Mouse (Mus musculus): ENCODE data around the gene Adtrp. TPM values are rescaled to one million over a fixed set of nuclear protein-coding genes. Genes with fewer than 3 reads are reported as not detected.

The Adtrp gene
- polyA plus RNA-seq, 1 experiment: 76.9 TPM

GRCm38 (mm10) chr13:41833614-41834139 is 13.8 kb downstream of the Adtrp start:
- TF ChIP-seq CTCF (IDR thresholded peaks at IDR 0.05; ENCODE audit: extremely low read depth, insufficient read length, insufficient replicate concordance, low read depth, low read length) (no peak), POLR2A (IDR thresholded peaks at IDR 0.05; ENCODE audit: low read depth, low read length) (no peak)
- no peaks in the 10 kb centered on the region for H3K27me3 ChIP-seq (ENCODE audit: control insufficient read depth, insufficient read depth, low read length)
- H3K27ac ChIP-seq (ENCODE audit: insufficient read depth, low read depth, low read length): peak overlapping the region; percentile 25
- H3K4me1 ChIP-seq (ENCODE audit: control insufficient read depth, insufficient read depth, insufficient read length, low read length): peaks cover 8% of the 10 kb centered on the region; the same call in 1 of the 2 replicates
- no peak overlapping the region for H3K4me3 ChIP-seq (ENCODE audit: low read depth, low read length)
- WGBS: 34% methylated on average over 8 of the region's 8 CpGs
- H3K36me3 ChIP-seq (ENCODE audit: control insufficient read depth, insufficient read depth, low read length): no peaks in the 10 kb centered on the region

- Histone ChIP-seq H3K4me1 (ENCODE audit: control insufficient read depth, insufficient read depth, insufficient read length, low read length) (peaks cover 21% of the 10 kb centered on the region; the same call in 1 of the 2 replicates), H3K36me3 (ENCODE audit: control insufficient read depth, insufficient read depth, low read length) (no peaks in the 10 kb centered on the region), H3K27ac (ENCODE audit: insufficient read depth, low read depth, low read length) (peak overlapping the region; percentile 99), H3K4me3 (ENCODE audit: low read depth, low read length) (peak overlapping the region; percentile 60), H3K27me3 (ENCODE audit: control insufficient read depth, insufficient read depth, low read length) (no peaks in the 10 kb centered on the region)
- WGBS: 20% methylated on average over 8 of the region's 8 CpGs
- TF ChIP-seq POLR2A (IDR thresholded peaks at IDR 0.05; ENCODE audit: low read depth, low read length) (peak; percentile 53; the same call in 1 of the 2 replicates), CTCF (IDR thresholded peaks at IDR 0.05; ENCODE audit: extremely low read depth, insufficient read length, insufficient replicate concordance, low read depth, low read length) (no peak)
Observed at GRCm38 (mm10) chr13:41828296-41828754, 19.2 kb downstream of the Adtrp start.

- H3K4me1 ChIP-seq (ENCODE audit: control insufficient read depth, insufficient read depth, insufficient read length, low read length): peaks cover 21% of the 10 kb centered on the region; the same call in 1 of the 2 replicates
- H3K27ac ChIP-seq (ENCODE audit: insufficient read depth, low read depth, low read length): peak overlapping the region; percentile 99
- WGBS: 30% methylated on average over 5 of the region's 5 CpGs
- H3K4me3 ChIP-seq (ENCODE audit: low read depth, low read length): peak overlapping the region; percentile 29; the same call in 1 of the 2 replicates
- H3K27me3 ChIP-seq (ENCODE audit: control insufficient read depth, insufficient read depth, low read length): no peaks in the 10 kb centered on the region
- TF ChIP-seq POLR2A (IDR thresholded peaks at IDR 0.05; ENCODE audit: low read depth, low read length) (no peak), CTCF (IDR thresholded peaks at IDR 0.05; ENCODE audit: extremely low read depth, insufficient read length, insufficient replicate concordance, low read depth, low read length) (no peak)
- no peaks in the 10 kb centered on the region for H3K36me3 ChIP-seq (ENCODE audit: control insufficient read depth, insufficient read depth, low read length)
Observed at GRCm38 (mm10) chr13:41827581-41827980, 19.9 kb downstream of the Adtrp start.

- H3K36me3 ChIP-seq (ENCODE audit: control insufficient read depth, insufficient read depth, low read length): no peaks in the 10 kb centered on the region
- no peak for TF ChIP-seq CTCF (IDR thresholded peaks at IDR 0.05; ENCODE audit: extremely low read depth, insufficient read length, insufficient replicate concordance, low read depth, low read length)
- WGBS: 23% methylated on average over 11 of the region's 11 CpGs
- H3K27me3 ChIP-seq (ENCODE audit: control insufficient read depth, insufficient read depth, low read length): no peaks in the 10 kb centered on the region
- peak overlapping the region; percentile 19; the same call in 1 of the 2 replicates for H3K27ac ChIP-seq (ENCODE audit: insufficient read depth, low read depth, low read length)
- peaks cover 19% of the 10 kb centered on the region; the same call in 1 of the 2 replicates for H3K4me1 ChIP-seq (ENCODE audit: control insufficient read depth, insufficient read depth, insufficient read length, low read length)
- H3K4me3 ChIP-seq (ENCODE audit: low read depth, low read length): no peak overlapping the region
Observed at GRCm38 (mm10) chr13:41825379-41825966, 22.0 kb downstream of the Adtrp start.

GRCm38 (mm10) chr13:41823077-41823476 is 24.4 kb downstream of the Adtrp start:
- TF ChIP-seq CTCF (IDR thresholded peaks at IDR 0.05; ENCODE audit: extremely low read depth, insufficient read length, insufficient replicate concordance, low read depth, low read length): no peak
- Histone ChIP-seq H3K27ac (ENCODE audit: insufficient read depth, low read depth, low read length) (0 out of 2 replicates have a peak overlapping the region, but pooled peaks have one; percentile 2), H3K27me3 (ENCODE audit: control insufficient read depth, insufficient read depth, low read length) (no peaks in the 10 kb centered on the region), H3K4me1 (ENCODE audit: control insufficient read depth, insufficient read depth, insufficient read length, low read length) (peaks cover 18% of the 10 kb centered on the region; the same call in 1 of the 2 replicates), H3K36me3 (ENCODE audit: control insufficient read depth, insufficient read depth, low read length) (no peaks in the 10 kb centered on the region), H3K4me3 (ENCODE audit: low read depth, low read length) (no peak overlapping the region)
- 33% methylated on average over 3 of the region's 3 CpGs for WGBS

- no peak for TF ChIP-seq CTCF (IDR thresholded peaks at IDR 0.05; ENCODE audit: extremely low read depth, insufficient read length, insufficient replicate concordance, low read depth, low read length)
- TF ChIP-seq POLR2A (IDR thresholded peaks at IDR 0.05; ENCODE audit: low read depth, low read length): no peak
- 83% methylated on average over 2 of the region's 2 CpGs for WGBS
- no peak overlapping the region for H3K4me3 ChIP-seq (ENCODE audit: low read depth, low read length)
Observed at GRCm38 (mm10) chr13:41822617-41823016, 24.9 kb downstream of the Adtrp start.

GRCm38 (mm10) chr13:41822091-41822490 is 25.4 kb downstream of the Adtrp start:
- WGBS: 43% methylated on average over 5 of the region's 5 CpGs
- no peak overlapping the region for H3K4me3 ChIP-seq (ENCODE audit: low read depth, low read length)
- no peaks in the 10 kb centered on the region for H3K27me3 ChIP-seq (ENCODE audit: control insufficient read depth, insufficient read depth, low read length)
- H3K27ac ChIP-seq (ENCODE audit: insufficient read depth, low read depth, low read length): no peak overlapping the region
- TF ChIP-seq POLR2A (IDR thresholded peaks at IDR 0.05; ENCODE audit: low read depth, low read length): no peak
- no peak for TF ChIP-seq CTCF (IDR thresholded peaks at IDR 0.05; ENCODE audit: extremely low read depth, insufficient read length, insufficient replicate concordance, low read depth, low read length)
- no peaks in the 10 kb centered on the region for H3K36me3 ChIP-seq (ENCODE audit: control insufficient read depth, insufficient read depth, low read length)
- H3K4me1 ChIP-seq (ENCODE audit: control insufficient read depth, insufficient read depth, insufficient read length, low read length): peaks cover 21% of the 10 kb centered on the region; the same call in 1 of the 2 replicates

More at GRCm38 (mm10) chr13:41822617-41823016, 24.9 kb downstream of the Adtrp start:
- no peaks in the 10 kb centered on the region for H3K36me3 ChIP-seq (ENCODE audit: control insufficient read depth, insufficient read depth, low read length)
- peaks cover 21% of the 10 kb centered on the region; the same call in 1 of the 2 replicates for H3K4me1 ChIP-seq (ENCODE audit: control insufficient read depth, insufficient read depth, insufficient read length, low read length)
- 0 out of 2 replicates have a peak overlapping the region, but pooled peaks have one; percentile 2 for H3K27ac ChIP-seq (ENCODE audit: insufficient read depth, low read depth, low read length)
- H3K27me3 ChIP-seq (ENCODE audit: control insufficient read depth, insufficient read depth, low read length): no peaks in the 10 kb centered on the region

All from small intestine, adult 2 months (tissue).